Mouse (Mus musculus) midbrain, embryonic 15.5 days (tissue): ENCODE measurements around the gene Cnnm2. TPM values are rescaled to one million over a fixed set of nuclear protein-coding genes. Genes with fewer than 3 reads are reported as not detected.

Experiments
- ATAC-seq: fragments of 200-750 bp; cut with Nextera tagmentation; replicated peaks from 2 replicates; pipeline ENCODE4 v1.8.0; 2017; ENCODE audit warnings: moderate TSS enrichment
- H3K27ac ChIP-seq: fragments of 300-500 bp; sonication (generic); 2 replicates; pipeline ENCODE4 v1.5.1; 2015; ENCODE audit warnings: mild to moderate bottlenecking, inconsistent platforms
- H3K27me3 ChIP-seq: fragments of 300-500 bp; sonication (generic); replicated peaks from 2 replicates; pipeline ENCODE4 v1.6.1; 2015; ENCODE audit warnings: inconsistent platforms
- H3K36me3 ChIP-seq: fragments of 300-500 bp; sonication (generic); replicated peaks from 2 replicates; pipeline ENCODE4 v1.6.1; 2015; ENCODE audit warnings: inconsistent platforms
- H3K4me1 ChIP-seq: fragments of 300-500 bp; sonication (generic); 2 replicates; pipeline ENCODE4 v1.6.1; 2015; ENCODE audit warnings: inconsistent platforms
- H3K4me2 ChIP-seq: fragments of 300-500 bp; sonication (generic); 2 replicates; pipeline ENCODE4 v1.6.1; 2015; ENCODE audit warnings: inconsistent platforms, mild to moderate bottlenecking, moderate library complexity
- H3K4me3 ChIP-seq: fragments of 300-500 bp; sonication (generic); 2 replicates; pipeline ENCODE4 v1.5.1; 2015; ENCODE audit warnings: mild to moderate bottlenecking, inconsistent platforms
- H3K9ac ChIP-seq: fragments of 300-500 bp; sonication (generic); 2 replicates; pipeline ENCODE4 v1.6.1; 2015; ENCODE audit warnings: mild to moderate bottlenecking, inconsistent platforms
- H3K9me3 ChIP-seq: fragments of 300-500 bp; sonication (generic); 2 replicates; pipeline ENCODE4 v1.6.1; 2016; ENCODE audit warnings: inconsistent platforms
- WGBS: fragments of 180-500 bp; shearing (Covaris S2); methylation state at CpG from one replicate; pipeline ENCODE4 v1.1.7; 2015; ENCODE audit warnings: mixed read lengths; 5-methylcytosine and 5-hydroxymethylcytosine counted together
- polyA plus RNA-seq: library from polyadenylated mRNA; unstranded; fragments of >200 nt; fragmentation: Nextera tagmentation; extraction: Ambion mirVana; gene quantifications from 2 replicates; pipeline ENCODE4 v1.2.1, GENCODE M21; 2015

The Cnnm2 gene
- polyA plus RNA-seq, 1 experiment from 2014 or later: 7.8 TPM

- no peaks in the 10 kb centered on the region for H3K36me3 ChIP-seq
- H3K9me3 ChIP-seq: no peaks in the 10 kb centered on the region
- 0 out of 2 replicates have a peak, but pooled peaks cover 5% of the 10 kb centered on the region for H3K4me1 ChIP-seq
- H3K4me2 ChIP-seq: no peak overlapping the region
- H3K27ac ChIP-seq: no peak overlapping the region
- H3K4me3 ChIP-seq: no peak overlapping the region
- 88% methylated on average over 6 of the region's 6 CpGs for WGBS
- H3K27me3 ChIP-seq: no peaks in the 10 kb centered on the region
- no peak overlapping the region for H3K9ac ChIP-seq
- no peak for ATAC-seq
Measured at GRCm38 (mm10) chr19:46804751-46805150, 43.4 kb downstream of the Cnnm2 start.

GRCm38 (mm10) chr19:46805933-46806688 is 44.7 kb downstream of the Cnnm2 start:
- H3K9me3 ChIP-seq: no peaks in the 10 kb centered on the region
- no peak overlapping the region for H3K9ac ChIP-seq
- H3K27me3 ChIP-seq: no peaks in the 10 kb centered on the region
- ATAC-seq: no peak
- H3K36me3 ChIP-seq: no peaks in the 10 kb centered on the region
- WGBS: 73% methylated on average over 9 of the region's 9 CpGs
- H3K4me2 ChIP-seq: no peak overlapping the region
- no peak overlapping the region for H3K27ac ChIP-seq
- no peak overlapping the region for H3K4me3 ChIP-seq
- 0 out of 2 replicates have a peak, but pooled peaks cover 5% of the 10 kb centered on the region for H3K4me1 ChIP-seq

DNA sequence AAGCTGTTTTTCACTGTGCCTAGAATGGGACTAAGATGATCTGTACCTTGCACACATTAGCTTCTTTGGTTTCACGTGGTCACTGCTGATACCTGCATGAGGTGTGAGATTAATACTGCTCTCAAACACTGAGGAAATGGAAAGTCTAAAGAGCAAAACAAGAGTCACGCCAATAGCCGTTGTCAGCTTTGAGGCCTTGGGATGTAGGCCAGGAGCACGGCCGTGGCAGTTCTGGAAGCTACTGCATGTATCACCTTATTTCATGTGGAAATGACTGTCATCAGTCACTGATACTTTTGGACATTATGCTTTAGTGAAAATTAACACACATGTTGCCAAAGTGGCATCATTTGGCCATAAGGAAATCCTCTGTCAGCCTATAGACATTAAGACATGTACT is 46.9 kb downstream of the Cnnm2 start:
- Histone ChIP-seq H3K27ac (no peak overlapping the region), H3K4me2 (no peak overlapping the region), H3K36me3 (no peaks in the 10 kb centered on the region), H3K4me3 (no peak overlapping the region), H3K27me3 (no peaks in the 10 kb centered on the region), H3K4me1 (no peaks in the 10 kb centered on the region), H3K9me3 (no peaks in the 10 kb centered on the region), H3K9ac (no peak overlapping the region)
- WGBS: 95% methylated on average over 5 of the region's 5 CpGs
- no peak for ATAC-seq

DNA sequence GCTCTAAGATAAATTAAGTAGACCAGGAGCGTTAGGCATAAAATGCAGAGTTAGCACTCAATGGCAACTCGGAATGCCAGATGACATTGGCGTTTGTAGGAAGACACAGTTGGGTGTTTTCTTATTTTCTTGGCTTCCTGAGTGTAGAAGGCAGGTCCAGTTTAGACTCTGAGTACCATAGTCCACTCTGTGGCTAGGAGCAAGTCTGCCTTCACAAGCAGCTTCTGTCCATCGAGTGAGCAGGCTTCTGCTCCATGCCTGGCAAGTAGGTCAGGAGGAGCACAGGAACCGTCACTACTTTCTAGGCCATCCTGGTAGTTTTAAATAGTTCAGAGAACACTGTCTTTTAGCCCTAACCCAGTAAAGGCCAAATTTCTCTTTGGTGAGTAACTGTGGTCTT is 47.6 kb downstream of the Cnnm2 start:
- 93% methylated on average over 5 of the region's 5 CpGs for WGBS
- no peak for ATAC-seq

GRCm38 (mm10) chr19:46819276-46819675 is 57.9 kb downstream of the Cnnm2 start:
- no peak for ATAC-seq

More for the DNA sequence above, 47.6 kb downstream of the Cnnm2 start:
- Histone ChIP-seq H3K4me1 (no peaks in the 10 kb centered on the region), H3K9me3 (no peaks in the 10 kb centered on the region), H3K27ac (no peak overlapping the region), H3K4me3 (no peak overlapping the region), H3K36me3 (no peaks in the 10 kb centered on the region), H3K27me3 (no peaks in the 10 kb centered on the region), H3K4me2 (no peak overlapping the region), H3K9ac (no peak overlapping the region)

GRCm38 (mm10) chr19:46822491-46822890 is 61.1 kb downstream of the Cnnm2 start:
- Histone ChIP-seq H3K9me3 (no peaks in the 10 kb centered on the region), H3K27ac (no peak overlapping the region), H3K4me3 (no peak overlapping the region), H3K36me3 (no peaks in the 10 kb centered on the region), H3K9ac (no peak overlapping the region), H3K4me2 (no peak overlapping the region), H3K27me3 (no peaks in the 10 kb centered on the region), H3K4me1 (peaks cover 8% of the 10 kb centered on the region)
- whole genome bisulfite sequencing: 90% methylated on average over 4 of the region's 4 CpGs
- no peak for ATAC-seq

More at GRCm38 (mm10) chr19:46819276-46819675, 57.9 kb downstream of the Cnnm2 start:
- Histone ChIP-seq H3K4me3 (no peak overlapping the region), H3K9ac (no peak overlapping the region), H3K27me3 (no peaks in the 10 kb centered on the region), H3K36me3 (no peaks in the 10 kb centered on the region), H3K4me1 (peaks cover 8% of the 10 kb centered on the region), H3K9me3 (no peaks in the 10 kb centered on the region), H3K4me2 (no peak overlapping the region), H3K27ac (no peak overlapping the region)
- WGBS: 70% methylated on average over 7 of the region's 7 CpGs

DNA sequence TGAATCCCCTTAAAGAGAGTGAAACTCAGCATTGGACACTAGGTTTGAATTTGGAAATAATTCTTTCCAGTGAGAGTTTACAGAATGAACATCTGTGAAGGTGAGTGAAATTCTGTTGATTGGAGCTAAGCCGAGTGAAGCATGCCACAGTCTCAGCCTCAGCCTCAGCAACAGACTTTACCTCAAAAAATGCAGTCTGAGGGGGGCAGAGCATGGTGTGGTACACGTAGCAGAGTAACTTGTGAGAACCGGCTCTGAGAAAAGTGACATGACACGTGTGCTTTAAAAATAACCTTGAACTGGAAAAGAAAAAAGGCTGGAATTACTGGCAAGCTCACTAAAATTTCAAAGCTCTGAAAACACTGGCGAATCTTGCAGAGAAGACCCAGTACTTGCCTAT is 62.4 kb downstream of the Cnnm2 start:
- Histone ChIP-seq H3K4me3 (no peak overlapping the region), H3K27me3 (no peaks in the 10 kb centered on the region), H3K4me1 (peaks cover under 1% of the 10 kb centered on the region; the same call in 1 of the 2 replicates), H3K9me3 (no peaks in the 10 kb centered on the region), H3K27ac (no peak overlapping the region), H3K9ac (no peak overlapping the region), H3K4me2 (no peak overlapping the region), H3K36me3 (no peaks in the 10 kb centered on the region)
- 82% methylated on average over 5 of the region's 5 CpGs for WGBS
- no peak for ATAC-seq

GRCm38 (mm10) chr19:46824867-46825266 is 63.5 kb downstream of the Cnnm2 start:
- WGBS: 84% methylated on average over 7 of the region's 7 CpGs
- Histone ChIP-seq H3K4me1 (no peaks in the 10 kb centered on the region; the same call in 1 of the 2 replicates), H3K4me2 (no peak overlapping the region), H3K27me3 (no peaks in the 10 kb centered on the region), H3K9ac (no peak overlapping the region), H3K9me3 (no peaks in the 10 kb centered on the region), H3K36me3 (no peaks in the 10 kb centered on the region), H3K27ac (no peak overlapping the region), H3K4me3 (no peak overlapping the region)
- no peak for ATAC-seq

- 93% methylated on average over 5 of the region's 5 CpGs for WGBS
- Histone ChIP-seq H3K4me1 (no peaks in the 10 kb centered on the region; the same call in 1 of the 2 replicates), H3K27me3 (no peaks in the 10 kb centered on the region), H3K9me3 (no peaks in the 10 kb centered on the region), H3K27ac (no peak overlapping the region), H3K9ac (no peak overlapping the region), H3K4me3 (no peak overlapping the region), H3K36me3 (no peaks in the 10 kb centered on the region), H3K4me2 (no peak overlapping the region)
- no peak for ATAC-seq
Measured at GRCm38 (mm10) chr19:46827654-46828165, 66.3 kb downstream of the Cnnm2 start.

DNA sequence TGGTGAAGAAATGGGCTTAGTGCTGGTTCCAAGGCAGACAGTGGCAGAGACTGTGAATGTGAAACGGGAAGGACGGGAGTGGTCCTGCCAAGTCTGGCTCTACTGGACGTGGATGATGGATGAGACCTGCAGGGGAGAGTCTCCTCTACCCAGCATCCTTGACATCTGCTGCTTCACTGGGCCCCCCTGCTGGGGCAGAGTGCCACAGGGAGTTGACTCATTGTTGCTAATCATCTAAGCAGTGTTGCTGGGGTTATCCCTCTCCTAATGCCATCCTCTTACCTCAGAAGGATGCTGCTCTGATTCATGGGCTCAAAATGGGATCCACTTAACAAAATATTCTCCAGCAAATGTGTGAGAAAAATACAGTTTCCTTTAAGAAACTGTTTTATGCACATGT is 67.6 kb downstream of the Cnnm2 start:
- Histone ChIP-seq H3K27me3 (no peaks in the 10 kb centered on the region), H3K4me2 (no peak overlapping the region), H3K27ac (no peak overlapping the region), H3K9ac (no peak overlapping the region), H3K4me3 (no peak overlapping the region), H3K9me3 (no peaks in the 10 kb centered on the region), H3K36me3 (no peaks in the 10 kb centered on the region), H3K4me1 (no peaks in the 10 kb centered on the region; the same call in 1 of the 2 replicates)
- no peak for ATAC-seq
- WGBS: 74% methylated on average over 3 of the region's 3 CpGs

- Histone ChIP-seq H3K4me3 (no peak overlapping the region), H3K4me1 (no peaks in the 10 kb centered on the region; the same call in 1 of the 2 replicates), H3K27ac (no peak overlapping the region), H3K9ac (no peak overlapping the region), H3K4me2 (no peak overlapping the region), H3K36me3 (no peaks in the 10 kb centered on the region), H3K27me3 (no peaks in the 10 kb centered on the region), H3K9me3 (no peaks in the 10 kb centered on the region)
- WGBS: 74% methylated on average over 9 of the region's 9 CpGs
- no peak for ATAC-seq
Measured at GRCm38 (mm10) chr19:46831381-46831780, 70.0 kb downstream of the Cnnm2 start.

DNA sequence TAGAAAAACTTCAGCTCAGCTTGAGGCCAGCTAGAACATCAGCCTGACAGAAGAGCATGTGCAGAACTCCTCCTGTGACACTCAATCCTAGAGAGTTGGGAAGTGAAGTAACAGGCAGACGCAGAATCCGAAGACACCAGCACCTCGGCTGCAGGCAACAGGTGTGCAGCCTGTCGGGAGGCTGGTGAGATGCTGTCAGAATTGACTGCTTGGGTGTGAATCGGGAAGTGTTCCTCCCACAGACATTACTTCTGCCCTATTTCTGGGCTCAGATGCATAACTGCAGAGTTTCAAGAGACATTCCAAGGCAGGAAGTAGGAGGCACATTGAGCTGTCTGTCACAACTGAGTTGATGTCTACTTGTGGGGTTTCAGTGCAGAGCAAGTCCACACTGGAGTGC is 72.9 kb downstream of the Cnnm2 start:
- Histone ChIP-seq H3K4me2 (no peak overlapping the region), H3K4me3 (no peak overlapping the region), H3K36me3 (no peaks in the 10 kb centered on the region), H3K9me3 (no peaks in the 10 kb centered on the region), H3K4me1 (no peaks in the 10 kb centered on the region), H3K27me3 (no peaks in the 10 kb centered on the region), H3K9ac (no peak overlapping the region), H3K27ac (no peak overlapping the region)
- ATAC-seq: no peak
- 91% methylated on average over 5 of the region's 5 CpGs for WGBS

- Histone ChIP-seq H3K36me3 (no peaks in the 10 kb centered on the region), H3K27ac (no peak overlapping the region), H3K4me3 (no peak overlapping the region), H3K4me2 (no peak overlapping the region), H3K9me3 (no peaks in the 10 kb centered on the region), H3K9ac (no peak overlapping the region), H3K4me1 (no peaks in the 10 kb centered on the region), H3K27me3 (no peaks in the 10 kb centered on the region)
- no peak for ATAC-seq
- 81% methylated on average over 4 of the region's 4 CpGs for WGBS
Measured at GRCm38 (mm10) chr19:46835339-46835738, 73.9 kb downstream of the Cnnm2 start.
